Mouse (Mus musculus) retina, adult 2 months (tissue): ENCODE data around the gene Slc44a2.
A peak's percentile ranks its signal among the peaks of the same experiment; 100 is the strongest.
"Not testable (repeated sequence)": the region's sequence is repeated elsewhere in the genome, so short reads cannot be mapped to it uniquely, and the experiment has no call there.

Source experiments
- DNase-seq: peaks from one replicate; pipeline ENCODE4 v3.0.0-alpha.2; 2012; ENCODE audit warnings: low read depth, low spot score

Gene Slc44a2

GRCm38 (mm10) chr9:21299014-21299413, 21.5 kb upstream of the Slc44a2 start:
- no peak for DNase-seq

GRCm38 (mm10) chr9:21305065-21305464, 15.4 kb upstream of the Slc44a2 start:
- no peak for DNase-seq

GRCm38 (mm10) chr9:21309150-21309741, 11.3 kb upstream of the Slc44a2 start:
- DNase-seq = no peak

- no peak for DNase-seq
These were observed 8.8 kb upstream of the Slc44a2 start for GRCm38 (mm10) chr9:21311695-21312094.

- DNase-seq = no peak
These were observed 8.4 kb upstream of the Slc44a2 start, which contains the start of gene Ap1m2 for GRCm38 (mm10) chr9:21312134-21312533. Gene Ap1m2, minus strand, starts transcription at chr9:21312337.

- DNase-seq = peak; percentile 76
These were observed 7.1 kb upstream of the Slc44a2 start for GRCm38 (mm10) chr9:21313394-21313793.

GRCm38 (mm10) chr9:21314367-21315140, 5.9 kb upstream of the Slc44a2 start:
- DNase-seq = no peak

- DNase-seq = no peak
These were observed 5.1 kb upstream of the Slc44a2 start for GRCm38 (mm10) chr9:21315421-21315820.

GRCm38 (mm10) chr9:21316696-21317095, 3.8 kb upstream of the Slc44a2 start:
- DNase-seq = no peak

GRCm38 (mm10) chr9:21318792-21319191, 1.7 kb upstream of the Slc44a2 start:
- DNase-seq = no peak

GRCm38 (mm10) chr9:21319503-21319902, 995 bp upstream of the Slc44a2 start:
- DNase-seq = no peak

GRCm38 (mm10) chr9:21320280-21320618, 249 bp upstream of the Slc44a2 start:
- no peak for DNase-seq

- DNase-seq = no peak
These were observed 976 bp downstream of the Slc44a2 start for GRCm38 (mm10) chr9:21321513-21321835.

- DNase-seq = no peak
These were observed 1.9 kb downstream of the Slc44a2 start for GRCm38 (mm10) chr9:21322211-21322916.

GRCm38 (mm10) chr9:21322917-21323297, 2.4 kb downstream of the Slc44a2 start:
- DNase-seq = not testable (repeated sequence)

GRCm38 (mm10) chr9:21324269-21324668, 3.8 kb downstream of the Slc44a2 start:
- DNase-seq = no peak

- no peak for DNase-seq
These were observed 7.1 kb downstream of the Slc44a2 start for GRCm38 (mm10) chr9:21327569-21327968.

- no peak for DNase-seq
These were observed 7.5 kb downstream of the Slc44a2 start for GRCm38 (mm10) chr9:21328041-21328440.

- no peak for DNase-seq
These were observed 8.5 kb downstream of the Slc44a2 start for GRCm38 (mm10) chr9:21329041-21329440.

GRCm38 (mm10) chr9:21329699-21330289, 9.3 kb downstream of the Slc44a2 start:
- DNase-seq = no peak

GRCm38 (mm10) chr9:21331365-21332140, 11.1 kb downstream of the Slc44a2 start:
- DNase-seq = no peak
